In the genomic region with DNA sequence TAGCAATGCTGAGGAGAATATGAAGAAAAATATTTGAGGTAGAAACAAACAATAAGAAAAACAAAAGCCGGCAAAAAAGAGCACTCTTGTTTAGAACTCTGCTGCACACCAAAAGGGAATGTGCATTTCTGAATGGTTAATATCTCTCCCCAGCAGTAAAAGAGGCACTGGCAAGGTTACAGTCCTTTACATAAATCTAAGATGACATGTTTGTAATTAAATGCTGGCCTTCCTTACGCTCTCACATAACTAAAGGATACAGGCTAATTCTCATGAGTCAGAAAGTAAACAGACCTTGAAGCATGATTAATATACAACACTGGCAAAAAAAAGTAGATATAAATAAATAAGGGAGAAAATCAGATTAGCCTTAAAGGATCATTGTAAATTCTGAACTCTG, we compare ENCODE assay signal across 33 mouse cellular contexts. TPM values are rescaled to one million over a fixed set of nuclear protein-coding genes. Genes with fewer than 3 reads are reported as not detected.
DNase-seq lines count a peak whose midpoint lies in the region; ATAC-seq and TF ChIP-seq lines count a peak whose summit lies in the region.
"Had no signal": no experiment of that assay in that cellular context is flagged by ENCODE, and none has a peak within 500 bp of the region (broad histone marks: within the 10 kb centered on the region; RNA-seq: fewer than 3 reads in every experiment).

No protein-coding gene starts in this region.

- 41% methylated on average over 2 of the region's 2 CpGs for WGBS in embryonic facial prominence, embryonic 11.5 days
- WGBS in embryonic facial prominence, embryonic 10.5 days: 53% methylated on average over 2 of the region's 2 CpGs
- 33% methylated on average over 2 of the region's 2 CpGs for WGBS in kidney, postnatal 0 days
- WGBS in embryonic facial prominence, embryonic 15.5 days: 29% methylated on average over 2 of the region's 2 CpGs

- H3K9ac ChIP-seq in embryonic facial prominence, embryonic 11.5 days (replicated peaks; ENCODE audit: low read length): no peak overlapping the region
- no peak overlapping the region for H3K9ac ChIP-seq in kidney, postnatal 0 days (ENCODE audit: low read depth, low read length)
- no peak overlapping the region for H3K9ac ChIP-seq in embryonic facial prominence, embryonic 15.5 days
- H3K9ac ChIP-seq: embryonic facial prominence, embryonic 13.5 days; forebrain, embryonic 15.5 days; heart, embryonic 12.5 days; limb, embryonic 12.5 days; liver, embryonic 12.5 days; neural tube, embryonic 13.5 days had no signal

- H3K9me3 ChIP-seq in embryonic facial prominence, embryonic 11.5 days (replicated peaks; ENCODE audit: control insufficient read depth, low read length): no peaks in the 10 kb centered on the region
- no peaks in the 10 kb centered on the region for H3K9me3 ChIP-seq in embryonic facial prominence, embryonic 10.5 days
- no peaks in the 10 kb centered on the region for H3K9me3 ChIP-seq in kidney, postnatal 0 days (replicated peaks; ENCODE audit: low read length)
- H3K9me3 ChIP-seq in embryonic facial prominence, embryonic 15.5 days (replicated peaks): no peaks in the 10 kb centered on the region
- H3K9me3 ChIP-seq: embryonic facial prominence, embryonic 13.5 days; forebrain, embryonic 15.5 days; heart, embryonic 12.5 days; hindbrain, embryonic 10.5 days; limb, embryonic 12.5 days; liver, embryonic 12.5 days; neural tube, embryonic 13.5 days had no signal

- H3K4me3 ChIP-seq in embryonic facial prominence, embryonic 11.5 days (ENCODE audit: low read depth, low read length): no peak overlapping the region
- no peak overlapping the region for H3K4me3 ChIP-seq in embryonic facial prominence, embryonic 10.5 days
- H3K4me3 ChIP-seq in kidney, postnatal 0 days (replicated peaks; ENCODE audit: low read depth, low read length): no peak overlapping the region
- H3K4me3 ChIP-seq in embryonic facial prominence, embryonic 15.5 days (replicated peaks): no peak overlapping the region
- H3K4me3 ChIP-seq: embryonic facial prominence, embryonic 13.5 days; forebrain, embryonic 15.5 days; heart, embryonic 12.5 days; hindbrain, embryonic 10.5 days; limb, embryonic 12.5 days; liver, embryonic 12.5 days; megakaryocyte, embryonic 14.5 days; neural tube, embryonic 13.5 days had no signal

- ATAC-seq in embryonic facial prominence, embryonic 11.5 days (replicated peaks; ENCODE audit: insufficient number of reproducible peaks, low FRiP score, low TSS enrichment, low read depth): no peak
- no peak for ATAC-seq in kidney, postnatal 0 days (replicated peaks; ENCODE audit: low FRiP score, low read depth)
- ATAC-seq in embryonic facial prominence, embryonic 15.5 days (ENCODE audit: insufficient number of reproducible peaks, low FRiP score, low TSS enrichment, low read depth): peak; percentile 65; the same call in 1 of the 2 replicates
- ATAC-seq in megakaryocyte, adult 5-6 weeks (ENCODE audit: poor library complexity, severe bottlenecking): no peak
- ATAC-seq: forebrain, embryonic 15.5 days; hindbrain, embryonic 16.5 days; liver, embryonic 12.5 days; Patski had no signal

- TF ChIP-seq CTCF in kidney, postnatal 0 days (IDR thresholded peaks at IDR 0.05; ENCODE audit: low read depth): no peak

- H3K27ac ChIP-seq in embryonic facial prominence, embryonic 11.5 days (replicated peaks; ENCODE audit: low read depth, low read length): no peak overlapping the region
- H3K27ac ChIP-seq in embryonic facial prominence, embryonic 10.5 days (replicated peaks): no peak overlapping the region
- H3K27ac ChIP-seq in kidney, postnatal 0 days: no peak overlapping the region
- H3K27ac ChIP-seq in embryonic facial prominence, embryonic 15.5 days (replicated peaks): peak overlapping the region; percentile 59
- H3K27ac ChIP-seq: forebrain, embryonic 15.5 days; hindbrain, embryonic 10.5 days; limb, embryonic 12.5 days; liver, embryonic 12.5 days; neural tube, embryonic 13.5 days had no signal

- no peaks in the 10 kb centered on the region for H3K4me1 ChIP-seq in embryonic facial prominence, embryonic 11.5 days (ENCODE audit: control insufficient read depth, insufficient read depth, low read length)
- no peaks in the 10 kb centered on the region; the same call in 1 of the 2 replicates for H3K4me1 ChIP-seq in embryonic facial prominence, embryonic 10.5 days
- H3K4me1 ChIP-seq in kidney, postnatal 0 days (replicated peaks; ENCODE audit: insufficient read depth, low read length): no peaks in the 10 kb centered on the region
- no peaks in the 10 kb centered on the region for H3K4me1 ChIP-seq in embryonic facial prominence, embryonic 15.5 days
- H3K4me1 ChIP-seq: forebrain, embryonic 15.5 days; heart, embryonic 12.5 days; hindbrain, embryonic 10.5 days; liver, embryonic 12.5 days; megakaryocyte, embryonic 14.5 days; neural tube, embryonic 13.5 days had no signal

- H3K36me3 ChIP-seq in embryonic facial prominence, embryonic 11.5 days (replicated peaks; ENCODE audit: control insufficient read depth, insufficient read depth, low read depth, low read length): no peaks in the 10 kb centered on the region
- H3K36me3 ChIP-seq in embryonic facial prominence, embryonic 10.5 days (replicated peaks): no peaks in the 10 kb centered on the region
- no peaks in the 10 kb centered on the region for H3K36me3 ChIP-seq in kidney, postnatal 0 days (ENCODE audit: insufficient read depth, low read length)
- H3K36me3 ChIP-seq in embryonic facial prominence, embryonic 15.5 days: no peaks in the 10 kb centered on the region
- H3K36me3 ChIP-seq: embryonic facial prominence, embryonic 13.5 days; forebrain, embryonic 15.5 days; heart, embryonic 12.5 days; hindbrain, embryonic 10.5 days; limb, embryonic 12.5 days; liver, embryonic 12.5 days; neural tube, embryonic 13.5 days had no signal

- no peak overlapping the region for H3K4me2 ChIP-seq in embryonic facial prominence, embryonic 11.5 days (ENCODE audit: low read depth, low read length)
- no peak overlapping the region for H3K4me2 ChIP-seq in kidney, postnatal 0 days (ENCODE audit: low read length)
- no peak overlapping the region for H3K4me2 ChIP-seq in embryonic facial prominence, embryonic 15.5 days (replicated peaks)
- H3K4me2 ChIP-seq: embryonic facial prominence, embryonic 13.5 days; forebrain, embryonic 15.5 days; heart, embryonic 12.5 days; limb, embryonic 12.5 days; liver, embryonic 12.5 days; neural tube, embryonic 13.5 days had no signal

- DNase-seq in embryonic facial prominence, embryonic 11.5 days (ENCODE audit: low spot score): peak; percentile 49
- DNase-seq in embryonic facial prominence, embryonic 10.5 days (ENCODE audit: low spot score): no peak
- DNase-seq in kidney, postnatal 0 days (ENCODE audit: low spot score): peak; percentile 78
- no peak for DNase-seq in kidney, postnatal 10 days
- peak; percentile 66 for DNase-seq in 3T3-L1 (ENCODE audit: low read depth, low spot score)
- DNase-seq in gastrocnemius, postnatal 4 days (ENCODE audit: low spot score in 2 of 2): no peak
- DNase-seq: adrenal gland, adult 2 months; cerebellum, adult 11-12 months; cerebellum, postnatal 14 days; gastrocnemius, postnatal 10 days; heart, adult 11 months; heart, postnatal 10 days; kidney, postnatal 4 days; lung, adult 18-20 months; lung, postnatal 14 days; midbrain, embryonic 14.5 days; retina, postnatal 1 day; right cerebral cortex, postnatal 25 days; thymus, postnatal 25 days had no signal

- no peaks in the 10 kb centered on the region for H3K27me3 ChIP-seq in embryonic facial prominence, embryonic 11.5 days (ENCODE audit: control insufficient read depth, insufficient read depth, low read length)
- no peaks in the 10 kb centered on the region for H3K27me3 ChIP-seq in embryonic facial prominence, embryonic 10.5 days (replicated peaks; ENCODE audit: low read depth, poor library complexity, severe bottlenecking)
- H3K27me3 ChIP-seq in kidney, postnatal 0 days (ENCODE audit: insufficient read depth, low read length): no peaks in the 10 kb centered on the region
- no peaks in the 10 kb centered on the region for H3K27me3 ChIP-seq in embryonic facial prominence, embryonic 15.5 days
- H3K27me3 ChIP-seq: embryonic facial prominence, embryonic 13.5 days; forebrain, embryonic 15.5 days; heart, embryonic 12.5 days; limb, embryonic 12.5 days; liver, embryonic 12.5 days; megakaryocyte, embryonic 14.5 days; neural tube, embryonic 13.5 days had no signal

RNA-seq across cellular contexts. Expression of a gene that starts 6.5 kb away (rescaled TPM):
- polyA plus RNA-seq in embryonic facial prominence, embryonic 11.5 days (2014; fragmentation: Nextera tagmentation; extraction: Ambion mirVana): 2.0 and 2.1 TPM in 2 replicates
- 0.19 and 0.30 TPM in 2 replicates for polyA plus RNA-seq in embryonic facial prominence, embryonic 10.5 days (2016; fragmentation: Nextera tagmentation; extraction: Ambion mirVana)
- polyA plus RNA-seq in kidney, postnatal 0 days (2015; fragmentation: Nextera tagmentation; extraction: Ambion mirVana): 0.08 TPM in 1 of 2 replicates, not detected in the other
- 7.8 and 13.8 TPM in 2 replicates for polyA plus RNA-seq in embryonic facial prominence, embryonic 15.5 days (2015; fragmentation: Nextera tagmentation; extraction: Ambion mirVana)
- under 1 TPM; 0.47 to 0.60 TPM for total RNA-seq in gastrocnemius, postnatal 4 days (2021)
- total RNA-seq in megakaryocyte, adult 5-6 weeks (2015): not detected in 2 replicates
- not detected in 2 replicates for total RNA-seq in megakaryocyte, adult 5-6 weeks (2017)
- total RNA-seq: layer of hippocampus, postnatal 14 days had no signal
- polyA plus RNA-seq: adrenal gland, adult 2 months; midbrain, embryonic 14.5 days; Patski; spleen, adult 2 months had no signal

RNA-seq across cellular contexts. Expression of a gene that starts 42.5 kb away (rescaled TPM):
- polyA plus RNA-seq in embryonic facial prominence, embryonic 11.5 days (2014; fragmentation: Nextera tagmentation; extraction: Ambion mirVana): not detected in 2 replicates
- not detected in 2 replicates for polyA plus RNA-seq in embryonic facial prominence, embryonic 10.5 days (2016; fragmentation: Nextera tagmentation; extraction: Ambion mirVana)
- not detected in 2 replicates for polyA plus RNA-seq in kidney, postnatal 0 days (2015; fragmentation: Nextera tagmentation; extraction: Ambion mirVana)
- polyA plus RNA-seq in embryonic facial prominence, embryonic 15.5 days (2015; fragmentation: Nextera tagmentation; extraction: Ambion mirVana): not detected in 2 replicates
- total RNA-seq in gastrocnemius, postnatal 4 days (2021): not detected
- total RNA-seq in megakaryocyte, adult 5-6 weeks (2015): not detected in 2 replicates
- not detected in 2 replicates for total RNA-seq in megakaryocyte, adult 5-6 weeks (2017)
- total RNA-seq: adrenal gland, adult 2 months; gastrocnemius, postnatal 10 days; heart, postnatal 10 days; layer of hippocampus, postnatal 14 days had no signal
- polyA plus RNA-seq: adrenal gland, adult 2 months; embryonic facial prominence, embryonic 13.5 days; forebrain, embryonic 15.5 days; heart, embryonic 12.5 days; hindbrain, embryonic 10.5 days; hindbrain, embryonic 16.5 days; limb, embryonic 12.5 days; liver, embryonic 12.5 days; midbrain, embryonic 14.5 days; neural tube, embryonic 13.5 days; Patski; spleen, adult 2 months had no signal

RNA-seq across cellular contexts. Expression of a gene that starts 43.7 kb away (rescaled TPM):
- polyA plus RNA-seq in embryonic facial prominence, embryonic 11.5 days (2014; fragmentation: Nextera tagmentation; extraction: Ambion mirVana): 1.3 and 3.2 TPM in 2 replicates
- polyA plus RNA-seq in embryonic facial prominence, embryonic 10.5 days (2016; fragmentation: Nextera tagmentation; extraction: Ambion mirVana): 0.20 and 0.34 TPM in 2 replicates
- 0.05 TPM in 1 of 2 replicates, not detected in the other for polyA plus RNA-seq in kidney, postnatal 0 days (2015; fragmentation: Nextera tagmentation; extraction: Ambion mirVana)
- 34.6 and 35.7 TPM in 2 replicates for polyA plus RNA-seq in embryonic facial prominence, embryonic 15.5 days (2015; fragmentation: Nextera tagmentation; extraction: Ambion mirVana)
- total RNA-seq in gastrocnemius, postnatal 4 days (2021): 10 to 100 TPM; 39.1 to 70.1 TPM
- not detected in 2 replicates for total RNA-seq in megakaryocyte, adult 5-6 weeks (2015)
- not detected in 2 replicates for total RNA-seq in megakaryocyte, adult 5-6 weeks (2017)
- total RNA-seq: adrenal gland, adult 2 months; heart, postnatal 10 days had no signal
- polyA plus RNA-seq: adrenal gland, adult 2 months; forebrain, embryonic 15.5 days; hindbrain, embryonic 16.5 days; liver, embryonic 12.5 days; Patski; spleen, adult 2 months had no signal

Comparison
In these comparisons a context has a peak if more than half of its experiments do, and no peak if none do; other contexts are left out.
1. DNase-seq: peak in embryonic facial prominence, embryonic 11.5 days (single experiment), kidney, postnatal 0 days (single experiment) and 3T3-L1 (single experiment); none in embryonic facial prominence, embryonic 10.5 days (single experiment), kidney, postnatal 10 days (single experiment) and gastrocnemius, postnatal 4 days (0 of 2).